Mouse (Mus musculus): ENCODE measurements around the gene Ccdc3.
"Not testable (repeated sequence)": the region's sequence is repeated elsewhere in the genome, so short reads cannot be mapped to it uniquely, and the experiment has no call there.

The Ccdc3 gene

GRCm38 (mm10) chr2:5137500-5138286, at the start of gene Ccdc3:
TSS of gene Ccdc3 (plus strand) at chr2:5137776.
- no peak for DNase-seq (ENCODE audit: low spot score)

- DNase-seq (ENCODE audit: low spot score): not testable (repeated sequence)
Measured at GRCm38 (mm10) chr2:5090385-5090784, 47.2 kb upstream of the Ccdc3 start.

GRCm38 (mm10) chr2:5094876-5095275, 42.7 kb upstream of the Ccdc3 start:
- no peak for DNase-seq (ENCODE audit: low spot score)

GRCm38 (mm10) chr2:5095316-5095715, 42.3 kb upstream of the Ccdc3 start:
- DNase-seq (ENCODE audit: low spot score): no peak

GRCm38 (mm10) chr2:5097786-5098445, 39.7 kb upstream of the Ccdc3 start:
- no peak for DNase-seq (ENCODE audit: low spot score)

- no peak for DNase-seq (ENCODE audit: low spot score)
Measured at GRCm38 (mm10) chr2:5099176-5099575, 38.4 kb upstream of the Ccdc3 start.

GRCm38 (mm10) chr2:5101743-5102245, 35.8 kb upstream of the Ccdc3 start:
- DNase-seq (ENCODE audit: low spot score): no peak

GRCm38 (mm10) chr2:5102891-5103290, 34.7 kb upstream of the Ccdc3 start:
- no peak for DNase-seq (ENCODE audit: low spot score)

- DNase-seq (ENCODE audit: low spot score): no peak
Measured at GRCm38 (mm10) chr2:5112785-5113291, 24.7 kb upstream of the Ccdc3 start.

GRCm38 (mm10) chr2:5114386-5114785, 23.2 kb upstream of the Ccdc3 start:
- DNase-seq (ENCODE audit: low spot score): no peak

GRCm38 (mm10) chr2:5116856-5117532, 20.6 kb upstream of the Ccdc3 start:
- DNase-seq (ENCODE audit: low spot score): no peak

- DNase-seq (ENCODE audit: low spot score): no peak
Measured at GRCm38 (mm10) chr2:5125506-5125905, 12.1 kb upstream of the Ccdc3 start.

GRCm38 (mm10) chr2:5127369-5127768, 10.2 kb upstream of the Ccdc3 start:
- no peak for DNase-seq (ENCODE audit: low spot score)

GRCm38 (mm10) chr2:5129099-5129498, 8.5 kb upstream of the Ccdc3 start:
- no peak for DNase-seq (ENCODE audit: low spot score)

- no peak for DNase-seq (ENCODE audit: low spot score)
Measured at GRCm38 (mm10) chr2:5132046-5132445, 5.5 kb upstream of the Ccdc3 start.

- DNase-seq (ENCODE audit: low spot score): no peak
Measured at GRCm38 (mm10) chr2:5134959-5135743, 2.4 kb upstream of the Ccdc3 start.

- DNase-seq (ENCODE audit: low spot score): no peak
Measured at GRCm38 (mm10) chr2:5139961-5140360, 2.4 kb downstream of the Ccdc3 start.

GRCm38 (mm10) chr2:5144446-5144845, 6.9 kb downstream of the Ccdc3 start:
- DNase-seq (ENCODE audit: low spot score): no peak

GRCm38 (mm10) chr2:5147907-5148306, 10.3 kb downstream of the Ccdc3 start:
- DNase-seq (ENCODE audit: low spot score): no peak

- DNase-seq (ENCODE audit: low spot score): no peak
Measured at GRCm38 (mm10) chr2:5154711-5155110, 17.1 kb downstream of the Ccdc3 start.

GRCm38 (mm10) chr2:5160236-5160848, 22.8 kb downstream of the Ccdc3 start:
- no peak for DNase-seq (ENCODE audit: low spot score)

Data from ovary, postnatal 14 days (tissue).